Mouse (Mus musculus) limb, embryonic 13.5 days (tissue): ENCODE data around the gene Cep72. TPM values are rescaled to one million over a fixed set of nuclear protein-coding genes. Genes with fewer than 3 reads are reported as not detected.

Experiments
- ATAC-seq: fragments of 200-750 bp; cut with Nextera tagmentation; 2 replicates; pipeline ENCODE4 v1.8.0; 2017; ENCODE audit warnings: low read depth, moderate number of reproducible peaks, moderate TSS enrichment; ENCODE audit not compliant: low FRiP score
- H3K27ac ChIP-seq: fragments of 300-500 bp; sonication (generic); 2 replicates; pipeline ENCODE4 v1.5.1; 2015; ENCODE audit warnings: inconsistent platforms, mild to moderate bottlenecking, moderate library complexity
- H3K27me3 ChIP-seq: fragments of 300-500 bp; sonication (generic); 2 replicates; pipeline ENCODE4 v1.6.1; 2015; ENCODE audit warnings: mild to moderate bottlenecking, inconsistent platforms
- H3K36me3 ChIP-seq: fragments of 300-500 bp; sonication (generic); 2 replicates; pipeline ENCODE4 v1.6.1; 2015; ENCODE audit warnings: inconsistent platforms, mild to moderate bottlenecking, moderate library complexity
- H3K4me1 ChIP-seq: fragments of 300-500 bp; sonication (generic); 2 replicates; pipeline ENCODE4 v1.6.1; 2015; ENCODE audit warnings: inconsistent platforms
- H3K4me2 ChIP-seq: fragments of 300-500 bp; sonication (generic); replicated peaks from 2 replicates; pipeline ENCODE4 v1.6.1; 2015; ENCODE audit warnings: inconsistent platforms, mild to moderate bottlenecking, moderate library complexity
- H3K4me3 ChIP-seq: fragments of 300-500 bp; sonication (generic); 2 replicates; pipeline ENCODE4 v1.5.1; 2015; ENCODE audit warnings: moderate library complexity, mild to moderate bottlenecking, inconsistent platforms
- H3K9ac ChIP-seq: fragments of 300-500 bp; sonication (generic); 2 replicates; pipeline ENCODE4 v1.6.1; 2015; ENCODE audit warnings: mild to moderate bottlenecking, inconsistent platforms
- H3K9me3 ChIP-seq: fragments of 300-500 bp; sonication (generic); 2 replicates; pipeline ENCODE4 v1.6.1; 2016; ENCODE audit warnings: inconsistent platforms
- WGBS: fragments of 180-500 bp; shearing (Covaris S2); methylation state at CpG from one replicate; pipeline ENCODE4 v1.1.7; 2015; 5-methylcytosine and 5-hydroxymethylcytosine counted together
- polyA plus RNA-seq: library from polyadenylated mRNA; unstranded; fragments of >200 nt; fragmentation: Nextera tagmentation; extraction: Ambion mirVana; gene quantifications from 2 replicates; pipeline ENCODE4 v1.2.1, GENCODE M21; 2015

Gene Cep72
- polyA plus RNA-seq, 1 experiment from 2014 or later: 16.1 TPM

- peaks cover 11% of the 10 kb centered on the region; the same call in 1 of the 2 replicates for H3K27me3 ChIP-seq
- WGBS: 78% methylated on average over 4 of the region's 4 CpGs
- no peak for ATAC-seq
- H3K4me1 ChIP-seq: no peaks in the 10 kb centered on the region
- no peak overlapping the region for H3K4me3 ChIP-seq
- H3K27ac ChIP-seq: no peak overlapping the region
- H3K36me3 ChIP-seq: no peaks in the 10 kb centered on the region
- H3K4me2 ChIP-seq: no peak overlapping the region
- no peaks in the 10 kb centered on the region for H3K9me3 ChIP-seq
- H3K9ac ChIP-seq: no peak overlapping the region
Measured at GRCm38 (mm10) chr13:74001492-74001891, 60.6 kb downstream of the Cep72 start.

GRCm38 (mm10) chr13:74000961-74001360, 61.1 kb downstream of the Cep72 start:
- H3K27ac ChIP-seq: no peak overlapping the region
- H3K27me3 ChIP-seq: peaks cover 11% of the 10 kb centered on the region; the same call in 1 of the 2 replicates
- no peak overlapping the region for H3K9ac ChIP-seq
- no peak overlapping the region for H3K4me2 ChIP-seq
- no peak for ATAC-seq
- 81% methylated on average over 6 of the region's 6 CpGs for WGBS
- no peak overlapping the region for H3K4me3 ChIP-seq
- H3K4me1 ChIP-seq: no peaks in the 10 kb centered on the region
- H3K9me3 ChIP-seq: no peaks in the 10 kb centered on the region
- H3K36me3 ChIP-seq: no peaks in the 10 kb centered on the region

GRCm38 (mm10) chr13:74000519-74000918, 61.6 kb downstream of the Cep72 start:
- Histone ChIP-seq H3K4me3 (no peak overlapping the region), H3K9me3 (no peaks in the 10 kb centered on the region), H3K9ac (no peak overlapping the region), H3K27ac (no peak overlapping the region), H3K4me2 (no peak overlapping the region), H3K36me3 (no peaks in the 10 kb centered on the region), H3K27me3 (0 out of 2 replicates have a peak, but pooled peaks cover 11% of the 10 kb centered on the region), H3K4me1 (no peaks in the 10 kb centered on the region)
- ATAC-seq: no peak

- Histone ChIP-seq H3K9me3 (no peaks in the 10 kb centered on the region), H3K9ac (no peak overlapping the region), H3K4me2 (no peak overlapping the region), H3K27me3 (0 out of 2 replicates have a peak, but pooled peaks cover 9% of the 10 kb centered on the region), H3K27ac (no peak overlapping the region), H3K36me3 (no peaks in the 10 kb centered on the region), H3K4me1 (no peaks in the 10 kb centered on the region), H3K4me3 (no peak overlapping the region)
- no peak for ATAC-seq
- 88% methylated on average over 4 of the region's 4 CpGs for WGBS
Measured at GRCm38 (mm10) chr13:73996456-73996855, 65.6 kb downstream of the Cep72 start.

- ATAC-seq: no peak
- no peaks in the 10 kb centered on the region for H3K27me3 ChIP-seq
- no peak overlapping the region for H3K4me3 ChIP-seq
- H3K4me1 ChIP-seq: 0 out of 2 replicates have a peak, but pooled peaks cover 4% of the 10 kb centered on the region
- no peak overlapping the region for H3K9ac ChIP-seq
- H3K4me2 ChIP-seq: no peak overlapping the region
- H3K9me3 ChIP-seq: no peaks in the 10 kb centered on the region
- no peak overlapping the region for H3K27ac ChIP-seq
- WGBS: 77% methylated on average over 5 of the region's 5 CpGs
- no peaks in the 10 kb centered on the region for H3K36me3 ChIP-seq
Measured at GRCm38 (mm10) chr13:73991267-73991666, 70.8 kb downstream of the Cep72 start.

- H3K4me2 ChIP-seq: no peak overlapping the region
- H3K27me3 ChIP-seq: no peaks in the 10 kb centered on the region
- no peaks in the 10 kb centered on the region for H3K9me3 ChIP-seq
- H3K4me1 ChIP-seq: 0 out of 2 replicates have a peak, but pooled peaks cover 4% of the 10 kb centered on the region
- no peak overlapping the region for H3K9ac ChIP-seq
- H3K27ac ChIP-seq: no peak overlapping the region
- WGBS: 84% methylated on average over 2 of the region's 2 CpGs
- H3K4me3 ChIP-seq: no peak overlapping the region
- no peak for ATAC-seq
- no peaks in the 10 kb centered on the region for H3K36me3 ChIP-seq
Measured at GRCm38 (mm10) chr13:73990761-73991160, 71.3 kb downstream of the Cep72 start.

GRCm38 (mm10) chr13:73990325-73990724, 71.8 kb downstream of the Cep72 start:
- H3K27ac ChIP-seq: no peak overlapping the region
- H3K27me3 ChIP-seq: no peaks in the 10 kb centered on the region
- H3K4me3 ChIP-seq: no peak overlapping the region
- H3K9me3 ChIP-seq: no peaks in the 10 kb centered on the region
- no peak overlapping the region for H3K9ac ChIP-seq
- WGBS: 48% methylated on average over 5 of the region's 5 CpGs
- H3K4me2 ChIP-seq: no peak overlapping the region
- H3K36me3 ChIP-seq: no peaks in the 10 kb centered on the region
- ATAC-seq: no peak
- 0 out of 2 replicates have a peak, but pooled peaks cover 4% of the 10 kb centered on the region for H3K4me1 ChIP-seq

Other genes starting within 250 kb of the Cep72 start
- gene Nkd2, start 214.7 kb downstream of the Cep72 start, polyA plus RNA-seq: 40.5 and 44.5 TPM in 2 replicates
- gene Trip13, start 124.5 kb downstream of the Cep72 start, polyA plus RNA-seq: 42.9 and 43.8 TPM in 2 replicates
- 64.7 and 65.4 TPM in 2 replicates for gene Brd9, start 124.5 kb downstream of the Cep72 start, polyA plus RNA-seq
- not detected in 2 replicates for gene Zdhhc11, start 98.4 kb downstream of the Cep72 start, polyA plus RNA-seq
- gene Tppp, start 52.9 kb downstream of the Cep72 start, polyA plus RNA-seq: 0.59 and 0.87 TPM in 2 replicates
- gene Slc9a3, start 59.2 kb upstream of the Cep72 start, polyA plus RNA-seq: not detected in 2 replicates
- gene Exoc3, start 146.4 kb upstream of the Cep72 start, polyA plus RNA-seq: 86.6 and 86.9 TPM in 2 replicates
- 1.1 and 1.3 TPM in 2 replicates for gene Ahrr, start 230.0 kb upstream of the Cep72 start, polyA plus RNA-seq